Mouse (Mus musculus) heart, postnatal 0 days (tissue): ENCODE measurements around the gene Mapk8. TPM values are rescaled to one million over a fixed set of nuclear protein-coding genes. Genes with fewer than 3 reads are reported as not detected.
A peak's percentile ranks its signal among the peaks of the same experiment; 100 is the strongest.

Experiments
- ATAC-seq: fragments of 200-750 bp; cut with Nextera tagmentation; 2 replicates; pipeline ENCODE4 v1.8.0; 2017; ENCODE audit warnings: low read depth, moderate number of reproducible peaks, moderate library complexity; ENCODE audit not compliant: insufficient read depth
- DNase-seq: peaks from one replicate; pipeline ENCODE4 v3.0.0-alpha.2; 2016; ENCODE audit warnings: low spot score
- H3K27ac ChIP-seq: fragments of 300-500 bp; sonication (generic); 2 replicates; pipeline ENCODE4 v1.5.1; 2014; ENCODE audit warnings: low read depth, mild to moderate bottlenecking
- H3K27me3 ChIP-seq: fragments of 300-500 bp; sonication (generic); 2 replicates; pipeline ENCODE4 v1.6.1; 2014; ENCODE audit warnings: low read length, mixed read lengths; ENCODE audit not compliant: control insufficient read depth, insufficient read depth
- H3K36me3 ChIP-seq: fragments of 300-500 bp; sonication (generic); replicated peaks from 2 replicates; pipeline ENCODE4 v1.6.1; 2014; ENCODE audit warnings: low read length, mixed read lengths; ENCODE audit not compliant: control insufficient read depth, insufficient read depth
- H3K4me1 ChIP-seq: fragments of 300-500 bp; sonication (generic); 2 replicates; pipeline ENCODE4 v1.6.1; 2014; ENCODE audit warnings: antibody characterized with exemption; ENCODE audit not compliant: control insufficient read depth, insufficient read depth
- H3K4me2 ChIP-seq: fragments of 300-500 bp; sonication (generic); 2 replicates; pipeline ENCODE4 v1.6.1; 2014; ENCODE audit warnings: low read depth, mild to moderate bottlenecking, low read length, moderate library complexity
- H3K4me3 ChIP-seq: fragments of 300-500 bp; sonication (generic); 2 replicates; pipeline ENCODE4 v1.5.1; 2014; ENCODE audit warnings: low read depth, low read length
- H3K9ac ChIP-seq: fragments of 300-500 bp; sonication (generic); replicated peaks from 2 replicates; pipeline ENCODE4 v1.6.1; 2014; ENCODE audit warnings: low read depth, low read length, mixed read lengths
- H3K9me3 ChIP-seq: fragments of 300-500 bp; sonication (generic); replicated peaks from 2 replicates; pipeline ENCODE4 v1.6.1; 2016; ENCODE audit warnings: low read length; ENCODE audit not compliant: control insufficient read depth
- CTCF ChIP-seq: IDR thresholded peaks from 2 replicates; pipeline ENCODE4 v1.5.1; 2016; ENCODE audit warnings: antibody characterized with exemption, control low read depth, low read depth
- EP300 ChIP-seq: IDR thresholded peaks from 2 replicates; pipeline ENCODE4 v1.6.1; 2016; ENCODE audit warnings: antibody characterized with exemption, low read depth
- WGBS: fragments of 180-500 bp; shearing (Covaris S2); extraction: QIAGEN DNeasy Blood & Tissue Kit; methylation state at CpG from one replicate; pipeline ENCODE4 v1.1.7; 2014; 5-methylcytosine and 5-hydroxymethylcytosine counted together
- polyA plus RNA-seq: library from polyadenylated mRNA; unstranded; fragments of >200 nt; fragmentation: Nextera tagmentation; extraction: Ambion mirVana; gene quantifications from 2 replicates; pipeline ENCODE4 v1.2.1, GENCODE M21; 2015
- total RNA-seq: library from RNA; depleted of rRNA; stranded (reverse); fragments of >200 nt; gene quantifications from 2 replicates; pipeline ENCODE4 v1.2.3, GENCODE M21; 2014; ENCODE audit warnings: low replicate concordance

Mapk8 gene
- total and polyA plus RNA-seq, 2 experiments from 2014 or later: 12.8 to 88.1 TPM

- no peaks in the 10 kb centered on the region for H3K36me3 ChIP-seq
- H3K9me3 ChIP-seq: no peaks in the 10 kb centered on the region
- no peak overlapping the region for H3K9ac ChIP-seq
- no peaks in the 10 kb centered on the region for H3K4me1 ChIP-seq
- ATAC-seq (no peak), DNase-seq (no peak)
- no peak overlapping the region for H3K27ac ChIP-seq
- peaks cover 54% of the 10 kb centered on the region for H3K27me3 ChIP-seq
- H3K4me2 ChIP-seq: no peak overlapping the region
- WGBS: 74% methylated on average over 5 of the region's 5 CpGs
- TF ChIP-seq EP300 (no peak), CTCF (no peak)
- no peak overlapping the region for H3K4me3 ChIP-seq
Measured at GRCm38 (mm10) chr14:33355276-33355675, 91.7 kb downstream of the Mapk8 start.

DNA sequence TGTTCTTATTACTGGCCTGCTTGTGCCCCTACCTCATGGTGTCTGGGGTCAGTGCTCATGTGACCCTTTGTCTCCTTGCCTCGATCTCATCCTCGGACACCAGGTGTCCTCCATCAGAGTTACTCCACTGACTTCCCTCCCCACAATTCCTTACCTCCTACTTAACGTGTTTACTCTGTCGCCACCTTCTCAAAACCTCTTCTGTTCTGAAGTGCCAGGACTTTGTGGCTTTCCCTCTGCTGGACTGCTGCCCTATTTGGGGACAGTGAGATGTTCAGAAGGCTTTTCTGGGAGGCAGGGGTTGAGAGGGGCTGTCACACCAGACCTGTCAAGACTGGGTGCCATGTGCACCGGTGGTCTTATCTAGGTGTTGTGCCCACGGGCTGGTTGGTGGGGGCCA, 94.1 kb downstream of the Mapk8 start:
- 43% methylated on average over 6 of the region's 6 CpGs for WGBS

DNA sequence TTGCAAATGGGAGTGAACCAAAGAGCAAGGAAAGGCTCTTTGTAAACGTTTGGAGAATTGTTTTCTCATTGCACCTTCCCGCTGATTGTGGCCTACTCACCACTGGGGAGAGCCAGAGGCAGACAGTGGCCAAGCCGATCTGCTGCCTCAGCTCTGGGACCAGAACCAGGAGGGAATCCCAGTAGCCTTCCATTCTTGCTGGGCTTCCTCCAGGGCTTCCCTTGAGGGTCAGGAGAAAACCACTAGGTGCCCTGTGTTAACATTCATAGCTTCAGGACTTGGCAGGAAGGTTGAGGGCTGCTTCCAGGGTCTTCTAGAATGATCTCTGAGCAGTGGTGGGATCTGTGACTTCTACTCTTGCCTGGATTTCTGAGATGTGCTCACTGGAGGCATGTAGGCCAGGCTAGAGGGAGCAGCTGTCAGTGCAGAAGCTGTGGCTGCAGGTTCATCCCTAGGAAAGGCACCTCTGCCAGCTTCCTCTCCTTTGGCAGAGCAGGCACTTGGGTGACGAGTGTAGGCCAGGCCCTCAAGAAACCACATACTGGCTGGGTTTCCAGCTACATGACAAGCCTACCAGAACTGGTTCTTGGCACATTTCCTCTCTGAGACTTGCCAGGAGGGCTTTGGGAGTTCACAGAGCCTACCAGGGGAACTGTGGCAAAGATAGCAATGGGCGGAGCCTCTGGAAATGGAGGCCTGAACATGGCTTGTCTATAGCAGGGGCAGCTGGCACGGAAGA, 94.8 kb downstream of the Mapk8 start:
- no peaks in the 10 kb centered on the region for H3K9me3 ChIP-seq
- no peak overlapping the region for H3K4me3 ChIP-seq
- no peaks in the 10 kb centered on the region for H3K36me3 ChIP-seq
- no peak; the same call in 1 of the 2 replicates for ATAC-seq
- H3K4me2 ChIP-seq: no peak overlapping the region
- no peak overlapping the region for H3K27ac ChIP-seq
- H3K4me1 ChIP-seq: peaks cover 4% of the 10 kb centered on the region; the same call in 1 of the 2 replicates
- peaks cover 62% of the 10 kb centered on the region for H3K27me3 ChIP-seq
- DNase-seq: no peak
- WGBS: 65% methylated on average over 6 of the region's 6 CpGs
- TF ChIP-seq EP300 (no peak), CTCF (no peak)
- no peak overlapping the region for H3K9ac ChIP-seq

More for the DNA sequence above, 94.1 kb downstream of the Mapk8 start:
- DNase-seq: no peak
- H3K27ac ChIP-seq: no peak overlapping the region
- TF ChIP-seq CTCF (no peak), EP300 (no peak)
- H3K4me3 ChIP-seq: no peak overlapping the region
- no peak overlapping the region for H3K9ac ChIP-seq
- 0 out of 2 replicates have a peak, but pooled peaks cover under 1% of the 10 kb centered on the region for H3K4me1 ChIP-seq
- no peaks in the 10 kb centered on the region for H3K9me3 ChIP-seq
- H3K36me3 ChIP-seq: no peaks in the 10 kb centered on the region
- no peak overlapping the region for H3K4me2 ChIP-seq
- peaks cover 62% of the 10 kb centered on the region for H3K27me3 ChIP-seq
- no peak for ATAC-seq

DNA sequence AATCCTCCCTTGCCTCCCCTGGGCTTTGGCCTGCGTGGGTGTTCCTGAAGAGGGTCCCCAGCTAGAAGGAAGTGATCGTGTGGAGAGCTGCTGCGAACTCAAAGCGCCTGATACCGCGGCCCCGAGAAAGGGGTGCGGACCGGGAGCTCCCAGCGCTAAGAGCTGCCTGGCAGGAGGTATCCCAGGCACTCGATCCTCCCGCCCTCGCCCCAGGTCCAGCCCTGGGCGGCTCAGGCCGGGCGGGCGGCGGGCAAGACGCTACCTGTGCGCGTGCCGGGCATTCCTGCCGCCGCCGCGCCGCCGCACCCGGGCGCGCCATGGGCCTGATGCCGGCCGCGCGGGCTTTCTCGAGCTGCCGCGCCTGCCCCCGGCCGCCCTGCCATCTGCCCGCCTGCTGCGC, 95.9 kb downstream of the Mapk8 start:
- 2% methylated on average over 36 of the region's 42 CpGs for WGBS
- Histone ChIP-seq H3K27ac (no peak overlapping the region), H3K4me2 (peak overlapping the region; percentile 58), H3K4me1 (peaks cover 4% of the 10 kb centered on the region; the same call in 1 of the 2 replicates), H3K27me3 (peaks cover 59% of the 10 kb centered on the region), H3K36me3 (no peaks in the 10 kb centered on the region), H3K9ac (no peak overlapping the region), H3K4me3 (peak overlapping the region; percentile 37), H3K9me3 (no peaks in the 10 kb centered on the region)
- ATAC-seq: no peak
- TF ChIP-seq CTCF (no peak), EP300 (no peak)
- no peak for DNase-seq

DNA sequence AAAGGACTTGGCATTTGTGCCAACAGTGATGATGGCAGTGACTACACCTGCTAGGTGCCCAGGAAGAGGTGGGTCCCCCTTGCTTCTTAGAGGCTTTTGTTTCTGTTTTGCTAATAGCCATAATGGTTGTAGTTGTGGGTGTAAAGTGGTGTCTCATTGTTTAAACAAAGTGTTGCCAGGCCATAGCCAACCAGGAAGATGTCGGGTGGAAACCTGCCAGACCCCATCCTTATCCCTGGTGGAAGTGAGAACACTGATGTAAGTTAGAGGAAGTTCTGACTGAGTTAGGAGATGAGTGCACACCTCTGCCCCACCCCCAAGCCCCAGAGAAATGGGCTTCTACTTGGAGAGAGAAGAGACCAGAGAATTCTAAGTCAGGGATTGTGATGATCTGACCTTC, 98.8 kb downstream of the Mapk8 start:
- no peak overlapping the region for H3K4me3 ChIP-seq

DNA sequence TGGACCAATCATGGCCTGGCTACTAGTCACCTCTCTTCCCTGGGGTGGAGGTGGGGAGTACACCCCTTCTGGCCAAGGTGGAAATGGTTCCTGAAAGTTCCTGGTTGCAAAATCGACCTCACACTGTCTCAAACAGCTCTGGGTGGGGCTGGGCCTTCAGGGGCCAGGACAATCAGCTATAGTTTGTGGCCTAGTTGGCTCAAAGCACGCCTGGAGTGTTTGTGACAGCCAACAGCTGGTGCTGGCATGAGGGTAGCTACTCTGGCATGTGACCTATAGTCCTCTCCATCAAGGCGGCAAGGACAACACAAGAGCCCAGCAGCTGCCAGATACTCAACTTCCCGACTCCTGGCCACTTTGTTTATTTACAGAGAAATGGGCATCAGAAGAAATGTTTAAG, 99.2 kb downstream of the Mapk8 start:
- Histone ChIP-seq H3K27ac (no peak overlapping the region), H3K4me3 (no peak overlapping the region), H3K9ac (no peak overlapping the region), H3K27me3 (peaks cover 46% of the 10 kb centered on the region), H3K36me3 (no peaks in the 10 kb centered on the region), H3K4me1 (peaks cover 4% of the 10 kb centered on the region; the same call in 1 of the 2 replicates), H3K4me2 (no peak overlapping the region), H3K9me3 (no peaks in the 10 kb centered on the region)
- DNase-seq (peak; percentile 45), ATAC-seq (peak; percentile 76)
- TF ChIP-seq CTCF (no peak), EP300 (no peak)
- WGBS: 40% methylated on average over 4 of the region's 4 CpGs

More for the DNA sequence above, 98.8 kb downstream of the Mapk8 start:
- DNase-seq: no peak
- Histone ChIP-seq H3K27me3 (peaks cover 51% of the 10 kb centered on the region), H3K9ac (no peak overlapping the region), H3K4me1 (peaks cover 4% of the 10 kb centered on the region; the same call in 1 of the 2 replicates), H3K36me3 (no peaks in the 10 kb centered on the region), H3K4me2 (no peak overlapping the region), H3K9me3 (no peaks in the 10 kb centered on the region), H3K27ac (no peak overlapping the region)
- ATAC-seq: no peak
- 59% methylated on average over 1 of the region's 1 CpGs for WGBS
- TF ChIP-seq EP300 (no peak), CTCF (no peak)
